Mouse (Mus musculus) gastrocnemius, adult 2 months (tissue): ENCODE data around the gene Mocs1. TPM values are rescaled to one million over a fixed set of nuclear protein-coding genes. Genes with fewer than 3 reads are reported as not detected.

Experiments
- DNase-seq: peaks from one replicate; pipeline ENCODE4 v3.0.0; 2022
- H3K27ac ChIP-seq: fragments of 200-600 bp; 2 replicates; pipeline ENCODE4 v1.8.1; 2022; ENCODE audit warnings: mild to moderate bottlenecking
- H3K4me3 ChIP-seq: fragments of 200-600 bp; 2 replicates; pipeline ENCODE4 v1.8.1; 2022; ENCODE audit warnings: mild to moderate bottlenecking, moderate library complexity
- CTCF ChIP-seq: fragments of 200-600 bp; IDR thresholded peaks from 2 replicates; pipeline ENCODE4 v1.8.1; 2022; ENCODE audit warnings: antibody characterized with exemption, mild to moderate bottlenecking, moderate library complexity
- intact Hi-C: fragments of 180-260 bp; cut with DNase I; formaldehyde crosslinking; loops from one replicate; pipeline ENCODE4 v1.15.1; 2025
- long read RNA-seq, 2 experiments: library from polyadenylated mRNA; stranded (forward); transcript quantifications; one replicate each; pipeline ENCODE4 v2.0.0; 2021
- total RNA-seq, 2 experiments: library from RNA; stranded (reverse); gene quantifications; 2 replicates each; pipeline ENCODE4 v1.2.3; 2021

The Mocs1 gene
- total RNA-seq: 10 to 100 TPM; 18.5 to 19.4 TPM
- long read RNA-seq, experiment 1, partial matches to known transcripts: 0 of 4 reads
- long read RNA-seq, experiment 1, other reads (novel, unspliced or antisense): 4 of 4 reads
- long read RNA-seq, experiment 2, partial matches to known transcripts: 0 of 5 reads
- long read RNA-seq, experiment 2, other reads (novel, unspliced or antisense): 3 of 5 reads

DNA sequence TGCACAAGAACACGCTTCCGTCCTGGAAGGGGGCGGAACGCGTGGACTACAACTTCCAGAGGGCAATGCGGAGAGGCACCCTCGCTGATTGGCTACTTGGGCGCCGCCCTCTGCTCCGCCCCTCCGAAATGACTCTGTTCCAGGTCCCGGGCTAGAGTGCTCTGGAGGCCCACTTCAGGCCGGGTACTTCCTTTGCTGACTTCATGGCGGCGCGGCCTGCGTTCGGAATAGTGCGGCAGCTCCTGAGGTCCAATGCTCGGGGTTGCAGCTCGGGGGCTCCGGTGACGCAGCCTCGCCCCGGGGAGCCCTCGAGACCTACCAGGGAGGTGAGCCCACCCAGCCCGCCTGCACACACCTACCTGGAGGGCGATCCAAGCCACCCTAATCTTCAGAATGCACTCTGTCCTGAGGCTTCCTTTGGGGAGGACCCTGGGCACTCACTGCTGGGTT lies at the start of gene Mocs1:
TSS of gene Mocs1 (plus strand) at position 124 of the 450 bp plus-strand sequence.
- intact Hi-C loops: loop anchor here (10.0 kb wide), 1 partner anchor 307 kb away; no protein-coding TSS in a partner anchor
- DNase-seq: peak; percentile 97
- peak within 1 kb of the TSS; percentile 88 for H3K4me3 ChIP-seq
- H3K27ac ChIP-seq: peak within 1 kb of the TSS; percentile 100
- no peak for TF ChIP-seq CTCF

GRCm38 (mm10) chr17:49379645-49380044 lies 48.5 kb upstream of the Mocs1 start:
- H3K27ac ChIP-seq: no peak overlapping the region
- no peak for TF ChIP-seq CTCF
- intact Hi-C loops: no loop called here

GRCm38 (mm10) chr17:49384217-49384943 lies 43.8 kb upstream of the Mocs1 start:
- no peak overlapping the region for H3K4me3 ChIP-seq
- no peak for TF ChIP-seq CTCF
- H3K27ac ChIP-seq: no peak overlapping the region
- no peak for DNase-seq
- intact Hi-C loops: no loop called here

More at GRCm38 (mm10) chr17:49379645-49380044, 48.5 kb upstream of the Mocs1 start:
- DNase-seq: no peak
- no peak overlapping the region for H3K4me3 ChIP-seq

DNA sequence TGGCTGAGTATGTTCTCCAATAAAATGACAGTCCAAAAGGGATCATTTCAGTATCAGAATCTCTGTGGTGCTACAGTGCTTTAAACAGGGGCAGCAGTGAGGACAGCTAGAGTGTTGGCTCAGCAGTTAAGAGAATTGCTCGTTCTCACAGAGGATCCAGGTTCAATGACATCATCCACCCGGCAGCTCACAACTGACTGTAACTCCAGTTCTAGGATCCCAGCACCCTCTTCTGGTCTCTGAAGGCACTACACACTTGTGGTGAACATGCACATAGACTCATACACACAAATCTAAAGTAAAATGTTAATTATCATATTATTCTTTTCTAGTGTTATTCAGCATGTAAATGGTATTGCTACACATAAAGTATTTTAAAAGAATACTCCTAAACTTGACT lies 40.4 kb upstream of the Mocs1 start:
- H3K27ac ChIP-seq: no peak overlapping the region
- no peak for TF ChIP-seq CTCF
- no peak overlapping the region for H3K4me3 ChIP-seq
- intact Hi-C loops: no loop called here
- DNase-seq: no peak

GRCm38 (mm10) chr17:49392751-49393150 lies 35.4 kb upstream of the Mocs1 start:
- no peak for DNase-seq
- no peak overlapping the region for H3K4me3 ChIP-seq
- H3K27ac ChIP-seq: no peak overlapping the region
- TF ChIP-seq CTCF: no peak
- intact Hi-C loops: no loop called here

DNA sequence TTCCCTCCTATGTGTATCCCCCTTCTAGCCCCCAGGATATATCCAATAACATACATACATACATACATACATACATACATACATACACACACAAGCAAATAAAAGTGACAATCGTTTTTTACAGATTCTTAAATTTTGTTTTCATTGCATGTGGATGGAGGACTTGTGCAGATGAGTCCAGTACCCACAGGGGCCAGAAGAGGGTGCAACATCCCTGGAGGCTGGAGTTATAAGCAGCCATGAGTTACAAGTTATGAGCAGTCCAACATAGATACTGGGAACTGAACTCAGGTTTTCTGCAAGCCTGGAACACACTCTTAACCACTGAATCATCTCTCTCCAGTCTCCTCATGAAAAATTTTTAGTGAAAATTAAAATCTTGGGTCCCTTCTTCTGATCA lies 33.3 kb upstream of the Mocs1 start:
- peak; percentile 28; the same call in 1 of the 2 replicates for TF ChIP-seq CTCF
- intact Hi-C loops: no loop called here
- no peak for DNase-seq
- Histone ChIP-seq H3K27ac (no peak overlapping the region), H3K4me3 (no peak overlapping the region)

- Histone ChIP-seq H3K27ac (no peak overlapping the region), H3K4me3 (no peak overlapping the region)
- intact Hi-C loops: loop anchor here (1.0 kb wide), 1 partner anchor 133 kb away; no protein-coding TSS in a partner anchor
- TF ChIP-seq CTCF: no peak
- DNase-seq: no peak
These were observed 28.6 kb upstream of the Mocs1 start for GRCm38 (mm10) chr17:49399605-49400004.

DNA sequence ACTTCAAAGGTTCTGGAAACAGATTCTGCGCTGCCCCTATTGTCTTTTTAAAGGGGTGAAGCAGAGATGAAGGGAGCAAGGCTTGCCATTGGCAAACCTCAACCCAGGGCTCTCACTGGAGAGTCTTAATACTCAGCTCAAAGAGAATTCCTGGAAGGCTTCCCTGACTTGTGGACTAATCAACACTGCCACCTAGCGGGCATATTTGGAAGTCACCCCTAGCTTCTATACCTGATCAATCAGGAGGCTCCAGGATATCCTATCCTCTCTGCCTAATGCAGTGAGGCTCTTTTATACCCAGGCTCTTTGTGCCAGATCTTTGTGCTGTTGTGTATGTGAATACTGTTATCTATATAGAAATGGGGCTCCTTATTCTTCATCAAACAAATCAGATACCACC lies 28.0 kb upstream of the Mocs1 start:
- TF ChIP-seq CTCF: peak; percentile 93
- Histone ChIP-seq H3K27ac (no peak overlapping the region), H3K4me3 (no peak overlapping the region)
- DNase-seq: peak; percentile 67
- intact Hi-C loops: loop anchor here (1.0 kb wide), 1 partner anchor 134 kb away; no protein-coding TSS in a partner anchor

DNA sequence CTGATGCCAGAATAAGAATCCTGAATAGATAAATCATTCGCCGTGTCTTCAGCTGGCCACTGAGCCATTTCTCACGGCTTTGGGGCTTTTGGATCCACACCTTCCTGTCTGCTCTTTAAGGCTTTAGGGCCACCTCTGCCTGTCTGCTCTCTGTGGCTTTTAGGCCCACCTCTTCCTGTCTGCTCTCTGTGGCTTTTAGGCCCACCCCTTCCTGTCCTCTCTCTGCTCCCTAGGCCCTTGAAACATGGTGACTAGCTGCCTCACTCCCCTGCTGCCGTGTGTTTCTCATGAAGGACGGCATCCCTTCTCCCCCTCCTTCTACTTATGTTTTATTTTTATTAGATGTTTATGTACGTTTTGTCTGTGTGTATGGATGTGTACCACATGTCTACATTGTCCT lies 25.0 kb upstream of the Mocs1 start:
- no peak for TF ChIP-seq CTCF
- Histone ChIP-seq H3K27ac (no peak overlapping the region), H3K4me3 (no peak overlapping the region)
- intact Hi-C loops: no loop called here
- DNase-seq: no peak

DNA sequence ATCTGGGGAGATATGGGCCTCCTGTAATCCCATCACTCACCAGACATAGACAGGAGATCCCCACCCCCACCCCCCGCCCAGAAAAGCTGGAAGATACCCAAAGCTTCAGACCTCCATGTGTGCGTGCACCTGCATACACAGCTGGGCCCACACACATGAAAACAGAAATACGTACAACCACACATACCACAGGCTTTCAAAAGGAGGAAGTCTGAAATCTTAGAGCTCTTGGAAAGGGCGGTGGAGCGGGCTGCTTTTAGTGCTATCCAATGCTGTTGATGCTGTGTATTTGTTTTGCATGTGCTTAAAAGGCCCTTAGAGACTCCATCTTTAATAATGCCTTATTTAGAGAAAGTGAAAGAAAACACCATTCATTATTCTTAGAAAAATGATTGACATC lies 22.2 kb upstream of the Mocs1 start:
- Histone ChIP-seq H3K4me3 (no peak overlapping the region), H3K27ac (no peak overlapping the region)
- intact Hi-C loops: no loop called here
- no peak for DNase-seq
- no peak for TF ChIP-seq CTCF

DNA sequence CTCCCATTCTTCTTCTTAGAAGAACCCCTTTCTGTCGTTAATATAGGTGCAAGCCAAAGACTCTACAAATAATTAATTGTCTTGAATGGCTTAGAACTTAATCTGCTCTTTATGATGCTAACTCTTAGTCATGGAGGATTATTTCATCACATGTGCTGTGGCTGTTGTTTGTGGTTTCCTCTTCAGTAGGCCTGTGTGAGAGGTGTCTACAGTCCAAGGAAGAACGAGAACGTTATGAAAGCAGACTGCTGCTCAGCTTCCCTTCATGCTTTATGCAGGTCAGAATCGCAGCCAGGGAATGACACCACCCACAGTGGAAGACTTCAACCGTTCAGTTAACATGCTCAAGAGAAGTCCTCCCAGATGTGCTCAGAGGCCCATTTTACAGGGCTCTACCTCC lies 15.2 kb upstream of the Mocs1 start:
- Histone ChIP-seq H3K4me3 (no peak overlapping the region), H3K27ac (no peak overlapping the region)
- intact Hi-C loops: no loop called here
- TF ChIP-seq CTCF: no peak
- DNase-seq: no peak

DNA sequence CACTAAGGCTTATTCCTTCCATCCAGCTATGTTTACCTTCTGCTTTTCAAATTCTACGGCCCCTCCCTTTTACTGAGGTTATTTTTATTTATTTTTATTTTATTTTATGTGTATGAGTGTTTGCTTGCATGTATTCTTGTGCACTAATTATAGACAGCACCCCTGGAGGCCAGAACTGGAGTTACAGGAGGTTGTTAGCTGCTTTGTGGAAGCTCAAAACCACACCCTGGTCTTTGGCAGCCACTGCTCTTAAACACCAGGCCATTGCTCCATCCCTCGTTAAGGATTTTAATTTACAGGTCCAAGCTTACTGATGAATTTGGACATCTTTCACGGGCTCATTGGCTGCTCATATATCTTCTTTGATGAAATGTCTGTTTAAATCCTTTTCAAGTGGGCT lies 14.6 kb upstream of the Mocs1 start:
- H3K4me3 ChIP-seq: no peak overlapping the region
- H3K27ac ChIP-seq: no peak overlapping the region
- intact Hi-C loops: no loop called here
- no peak for DNase-seq
- TF ChIP-seq CTCF: peak; percentile 29; the same call in 1 of the 2 replicates

- Histone ChIP-seq H3K27ac (no peak overlapping the region), H3K4me3 (no peak overlapping the region)
- no peak for TF ChIP-seq CTCF
- intact Hi-C loops: no loop called here
- no peak for DNase-seq
These were observed 11.9 kb upstream of the Mocs1 start for GRCm38 (mm10) chr17:49416228-49416627.
